Mouse (Mus musculus) ES-Bruce4 (cell line): ENCODE results near the gene M1ap. TPM values are rescaled to one million over a fixed set of nuclear protein-coding genes. Genes with fewer than 3 reads are reported as not detected.
A peak's percentile ranks its signal among the peaks of the same experiment; 100 is the strongest.

Experiments
- H3K27ac ChIP-seq: 2 replicates; pipeline ENCODE4 v1.5.1; 2012; ENCODE audit warnings: low read length, inconsistent platforms; ENCODE audit not compliant: insufficient read depth
- H3K27me3 ChIP-seq: 2 replicates; pipeline ENCODE4 v1.6.1; 2012; ENCODE audit warnings: mild to moderate bottlenecking, low read length, inconsistent platforms; ENCODE audit not compliant: control insufficient read depth, poor library complexity, insufficient read depth, severe bottlenecking
- H3K36me3 ChIP-seq: 2 replicates; pipeline ENCODE4 v1.6.1; 2012; ENCODE audit warnings: inconsistent platforms, mild to moderate bottlenecking, low read length, moderate library complexity; ENCODE audit not compliant: control insufficient read depth, poor library complexity, insufficient read depth, severe bottlenecking
- H3K4me1 ChIP-seq: one replicate; pipeline ENCODE4 v1.8.1; 2011; ENCODE audit warnings: low read length; ENCODE audit not compliant: control insufficient read depth, insufficient read depth
- H3K4me3 ChIP-seq: 2 replicates; pipeline ENCODE4 v1.5.1; 2011; ENCODE audit warnings: low read depth, mild to moderate bottlenecking, low read length
- H3K9ac ChIP-seq: 2 replicates; pipeline ENCODE4 v1.6.1; 2012; ENCODE audit warnings: low read depth, mild to moderate bottlenecking, inconsistent platforms; ENCODE audit not compliant: poor library complexity, severe bottlenecking
- H3K9me3 ChIP-seq: replicated peaks from 2 replicates; pipeline ENCODE4 v1.6.1; 2012; ENCODE audit warnings: mild to moderate bottlenecking, low read length, inconsistent platforms; ENCODE audit not compliant: control insufficient read depth, poor library complexity, insufficient read depth, severe bottlenecking
- CTCF ChIP-seq: IDR thresholded peaks from one replicate; pipeline ENCODE4 v1.8.1; 2011; ENCODE audit warnings: low read depth, low read length
- EP300 ChIP-seq: IDR thresholded peaks from 2 replicates; pipeline ENCODE4 v1.6.1; 2011; ENCODE audit warnings: low read depth, low read length; ENCODE audit not compliant: insufficient read depth
- POLR2A ChIP-seq: IDR thresholded peaks from one replicate; pipeline ENCODE4 v1.8.1; 2011; ENCODE audit warnings: low read length; ENCODE audit not compliant: insufficient read depth
- polyA plus RNA-seq: library from polyadenylated mRNA; stranded (reverse); fragments of >200 nt; gene quantifications from 2 replicates; pipeline ENCODE4 v1.2.4, GENCODE M21; 2011; ENCODE audit warnings: low read depth; ENCODE audit not compliant: missing spikeins, insufficient read depth, insufficient read length

The M1ap gene
- polyA plus RNA-seq, 1 experiment: 2.2 TPM

DNA sequence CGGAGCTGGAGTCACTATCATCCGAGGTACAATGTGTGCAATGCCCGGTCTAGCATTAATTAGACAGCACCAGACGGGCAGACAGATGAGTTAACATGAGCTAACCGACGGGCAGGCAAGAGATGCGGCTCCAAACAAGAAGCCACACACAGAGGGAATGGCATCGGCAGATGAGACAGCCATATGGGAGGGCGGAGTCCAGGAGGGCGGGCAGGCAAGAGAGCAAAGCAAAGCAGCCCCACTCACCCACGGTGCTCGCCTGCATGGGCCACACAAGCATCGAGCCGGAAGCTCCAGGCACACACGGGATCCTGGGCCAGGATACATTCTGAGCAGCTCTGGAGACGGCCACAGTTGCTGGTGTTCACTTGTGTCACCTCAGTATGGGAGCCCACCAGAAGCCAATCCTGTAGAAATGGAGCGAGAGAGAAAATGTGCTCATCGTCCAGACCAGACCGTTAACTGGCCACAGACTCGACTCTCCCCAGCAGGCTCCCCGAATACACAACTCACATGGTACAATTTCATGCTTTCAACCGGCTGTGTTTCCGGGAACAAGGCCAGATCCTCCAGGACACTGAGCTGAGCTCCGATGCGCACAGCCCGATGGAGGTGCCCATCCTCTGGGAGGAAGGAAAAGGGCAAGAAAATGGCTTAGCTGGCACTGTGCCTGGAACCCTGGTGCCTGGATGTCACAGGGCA, 29.5 kb upstream of the M1ap start:
- Histone ChIP-seq H3K27me3 (no peaks in the 10 kb centered on the region), H3K9ac (no peak overlapping the region), H3K4me1 (no peaks in the 10 kb centered on the region), H3K36me3 (no peaks in the 10 kb centered on the region), H3K9me3 (no peaks in the 10 kb centered on the region), H3K4me3 (no peak overlapping the region), H3K27ac (no peak overlapping the region)
- TF ChIP-seq CTCF (no peak), POLR2A (no peak)

DNA sequence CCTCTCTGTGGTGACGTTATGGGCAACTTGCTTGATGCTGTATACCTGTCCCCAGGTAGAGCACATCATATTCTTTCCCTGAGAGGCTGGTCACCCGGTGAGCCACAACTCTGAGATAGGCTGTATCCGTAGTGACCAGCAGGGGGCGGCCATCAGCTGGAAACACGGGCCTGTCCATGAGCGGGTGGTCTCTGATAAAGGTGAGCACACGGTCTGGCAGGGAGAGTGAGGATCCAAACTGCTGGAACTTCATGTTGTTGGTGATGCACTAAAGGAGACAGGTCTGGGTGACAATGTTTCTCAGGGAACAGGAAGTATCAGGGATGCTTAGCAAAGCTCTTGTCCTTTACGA, 28.9 kb upstream of the M1ap start:
- Histone ChIP-seq H3K27me3 (no peaks in the 10 kb centered on the region), H3K9me3 (no peaks in the 10 kb centered on the region), H3K27ac (no peak overlapping the region), H3K4me1 (no peaks in the 10 kb centered on the region), H3K36me3 (no peaks in the 10 kb centered on the region), H3K4me3 (no peak overlapping the region), H3K9ac (no peak overlapping the region)
- TF ChIP-seq CTCF (peak; percentile 89), POLR2A (no peak)

DNA sequence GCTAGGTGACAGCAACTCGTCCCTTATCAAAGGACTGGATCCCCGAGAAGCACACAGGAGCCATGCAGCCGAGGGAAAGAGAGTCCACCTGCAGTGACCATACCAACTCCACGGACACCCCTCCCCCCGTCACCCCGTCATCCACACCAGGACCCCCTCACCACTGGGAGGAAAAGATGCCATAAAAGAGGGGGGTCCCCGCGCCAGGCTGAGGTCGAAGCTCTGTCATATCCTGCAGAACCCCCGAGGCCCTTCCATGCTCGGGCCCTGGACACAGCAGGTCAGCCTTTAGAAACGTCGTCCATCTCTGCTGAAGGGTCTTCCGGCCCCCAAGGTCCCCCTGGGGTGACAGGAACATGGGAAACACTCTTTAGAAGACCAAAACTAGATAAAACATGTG, 28.3 kb upstream of the M1ap start:
- H3K4me1 ChIP-seq: no peaks in the 10 kb centered on the region

DNA sequence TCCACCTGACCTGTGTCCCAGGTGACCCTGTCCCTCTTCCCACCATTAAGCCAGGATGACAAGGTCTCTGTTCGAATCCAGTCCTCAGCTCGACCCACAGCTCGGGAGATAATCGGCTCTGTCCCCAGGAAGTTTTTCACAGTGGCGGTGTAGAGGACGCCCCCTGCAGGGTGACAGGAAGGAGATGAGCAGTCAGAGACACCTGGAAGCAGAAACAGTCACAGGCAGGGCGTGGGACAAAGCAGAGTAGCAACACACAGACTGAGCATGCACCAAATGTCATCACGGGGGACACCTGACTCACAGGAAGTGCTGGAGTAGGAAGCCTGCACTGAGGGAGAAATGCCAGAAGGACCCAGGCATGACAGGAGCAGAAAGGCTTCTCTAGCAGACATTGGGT, 27.2 kb upstream of the M1ap start:
- H3K9ac ChIP-seq: no peak overlapping the region
- no peak overlapping the region for H3K27ac ChIP-seq

More for the DNA sequence above, 28.3 kb upstream of the M1ap start:
- no peak for TF ChIP-seq POLR2A
- no peak for TF ChIP-seq CTCF
- TF ChIP-seq EP300: no peak
- H3K36me3 ChIP-seq: no peaks in the 10 kb centered on the region
- no peaks in the 10 kb centered on the region for H3K27me3 ChIP-seq
- H3K4me3 ChIP-seq: no peak overlapping the region
- no peaks in the 10 kb centered on the region for H3K9me3 ChIP-seq
- no peak overlapping the region for H3K9ac ChIP-seq
- no peak overlapping the region for H3K27ac ChIP-seq

DNA sequence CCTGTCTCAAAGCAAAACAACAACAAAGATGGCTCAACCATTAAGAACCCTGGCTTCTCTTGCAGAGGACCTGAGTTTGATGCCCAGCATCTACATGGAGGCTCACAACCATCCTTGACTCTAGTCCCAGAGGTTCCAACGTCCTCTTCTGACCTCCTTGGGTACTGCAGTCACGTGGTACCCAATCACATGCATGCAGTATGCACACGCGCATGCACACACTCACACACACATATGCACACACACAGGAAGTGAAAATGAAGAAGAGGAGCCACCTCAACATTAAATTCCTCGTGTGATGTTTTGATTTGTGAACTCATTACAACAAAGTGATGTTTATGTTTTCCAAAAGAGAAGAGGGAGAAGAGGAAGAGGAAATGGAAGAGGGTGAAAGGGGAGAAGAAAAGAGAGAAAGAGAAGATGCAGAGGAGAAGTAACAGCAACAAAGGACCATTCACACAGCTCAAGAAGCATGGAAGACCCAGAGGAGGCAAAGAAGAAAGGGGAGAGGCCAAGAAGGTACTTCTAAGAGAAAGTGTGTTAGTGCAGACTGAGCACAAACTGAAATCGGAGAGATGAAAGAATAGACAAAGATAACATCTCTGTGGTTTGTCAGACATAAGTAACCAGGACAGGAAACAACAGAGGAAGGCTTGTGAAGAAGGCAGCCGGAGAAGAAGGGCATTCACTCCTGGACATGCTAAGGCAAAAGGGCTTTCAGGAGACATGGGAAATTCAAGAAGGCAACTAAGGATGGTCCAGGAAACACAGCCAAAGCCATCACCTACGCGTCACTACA, 25.1 kb upstream of the M1ap start:
- no peaks in the 10 kb centered on the region for H3K9me3 ChIP-seq
- H3K36me3 ChIP-seq: no peaks in the 10 kb centered on the region
- H3K27ac ChIP-seq: no peak overlapping the region
- no peaks in the 10 kb centered on the region for H3K4me1 ChIP-seq
- H3K9ac ChIP-seq: no peak overlapping the region
- no peak overlapping the region for H3K4me3 ChIP-seq
- TF ChIP-seq POLR2A: no peak
- no peak for TF ChIP-seq CTCF
- no peak for TF ChIP-seq EP300
- H3K27me3 ChIP-seq: no peaks in the 10 kb centered on the region

More for the DNA sequence above, 27.2 kb upstream of the M1ap start:
- Histone ChIP-seq H3K36me3 (no peaks in the 10 kb centered on the region), H3K4me1 (no peaks in the 10 kb centered on the region), H3K9me3 (no peaks in the 10 kb centered on the region), H3K4me3 (no peak overlapping the region), H3K27me3 (no peaks in the 10 kb centered on the region)
- TF ChIP-seq POLR2A (no peak), CTCF (peak; percentile 25)

DNA sequence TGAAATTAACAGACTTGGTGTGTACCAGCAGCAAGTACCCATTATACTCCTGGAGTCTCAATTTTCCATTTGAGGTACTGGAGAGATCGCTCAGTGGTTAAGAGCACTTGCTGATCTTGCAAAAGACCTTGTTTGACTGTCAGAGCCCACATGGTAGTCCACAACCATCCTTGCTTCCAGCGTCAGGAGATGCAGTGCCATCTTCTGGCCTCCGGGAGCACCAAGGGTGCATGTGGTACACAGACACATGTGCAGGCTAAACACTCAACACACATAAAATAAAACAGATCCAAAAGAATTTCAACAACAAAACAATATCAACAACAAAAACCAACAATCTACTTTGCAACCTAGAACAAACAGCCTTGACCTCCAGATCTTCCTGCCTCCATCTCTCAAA, 21.7 kb upstream of the M1ap start:
- TF ChIP-seq CTCF (peak; percentile 36), POLR2A (no peak)
- no peaks in the 10 kb centered on the region for H3K27me3 ChIP-seq
- no peak overlapping the region for H3K27ac ChIP-seq
- no peaks in the 10 kb centered on the region for H3K4me1 ChIP-seq
- H3K36me3 ChIP-seq: no peaks in the 10 kb centered on the region
- no peak overlapping the region for H3K4me3 ChIP-seq
- H3K9me3 ChIP-seq: no peaks in the 10 kb centered on the region
- H3K9ac ChIP-seq: no peak overlapping the region
